Mouse (Mus musculus) forebrain, embryonic 13.5 days (tissue): ENCODE measurements around the gene Trub1. TPM values are rescaled to one million over a fixed set of nuclear protein-coding genes. Genes with fewer than 3 reads are reported as not detected.
A peak's percentile ranks its signal among the peaks of the same experiment; 100 is the strongest.

Experiments used
- ATAC-seq: fragments of 200-750 bp; cut with Nextera tagmentation; 2 replicates; pipeline ENCODE4 v1.8.0; 2017
- H3K27ac ChIP-seq: fragments of 300-500 bp; sonication (generic); 2 replicates; pipeline ENCODE4 v1.5.1; 2015; ENCODE audit warnings: inconsistent platforms, mild to moderate bottlenecking, moderate library complexity
- H3K27me3 ChIP-seq: fragments of 300-500 bp; sonication (generic); 2 replicates; pipeline ENCODE4 v1.6.1; 2015; ENCODE audit warnings: mild to moderate bottlenecking, inconsistent platforms
- H3K36me3 ChIP-seq: fragments of 300-500 bp; sonication (generic); 2 replicates; pipeline ENCODE4 v1.6.1; 2015; ENCODE audit warnings: mild to moderate bottlenecking, inconsistent platforms; ENCODE audit not compliant: poor library complexity, severe bottlenecking
- H3K4me1 ChIP-seq: fragments of 300-500 bp; sonication (generic); 2 replicates; pipeline ENCODE4 v1.6.1; 2015; ENCODE audit warnings: inconsistent platforms
- H3K4me2 ChIP-seq: fragments of 300-500 bp; sonication (generic); 2 replicates; pipeline ENCODE4 v1.6.1; 2015; ENCODE audit warnings: inconsistent platforms, mild to moderate bottlenecking, moderate library complexity
- H3K4me3 ChIP-seq: fragments of 300-500 bp; sonication (generic); 2 replicates; pipeline ENCODE4 v1.5.1; 2015; ENCODE audit warnings: mild to moderate bottlenecking, inconsistent platforms
- H3K9ac ChIP-seq: fragments of 300-500 bp; sonication (generic); 2 replicates; pipeline ENCODE4 v1.6.1; 2015; ENCODE audit warnings: mild to moderate bottlenecking, inconsistent platforms
- H3K9me3 ChIP-seq: fragments of 300-500 bp; sonication (generic); replicated peaks from 2 replicates; pipeline ENCODE4 v1.6.1; 2016; ENCODE audit warnings: inconsistent platforms
- WGBS: fragments of 180-500 bp; shearing (Covaris S2); methylation state at CpG from one replicate; pipeline ENCODE4 v1.1.7; 2015; 5-methylcytosine and 5-hydroxymethylcytosine counted together
- polyA plus RNA-seq: library from polyadenylated mRNA; unstranded; fragments of >200 nt; fragmentation: Nextera tagmentation; extraction: Ambion mirVana; gene quantifications from 2 replicates; pipeline ENCODE4 v1.2.1, GENCODE M21; 2015

Trub1 gene
- polyA plus RNA-seq, 1 experiment from 2014 or later = 14.8 TPM

- Histone ChIP-seq H3K36me3 (no peaks in the 10 kb centered on the region), H3K4me3 (no peak overlapping the region), H3K4me2 (no peak overlapping the region), H3K9me3 (no peaks in the 10 kb centered on the region), H3K9ac (no peak overlapping the region), H3K27ac (no peak overlapping the region), H3K4me1 (0 out of 2 replicates have a peak, but pooled peaks cover 6% of the 10 kb centered on the region), H3K27me3 (no peaks in the 10 kb centered on the region)
- no peak for ATAC-seq
- WGBS = 95% methylated on average over 8 of the region's 8 CpGs
These were observed 25.9 kb upstream of the Trub1 start for GRCm38 (mm10) chr19:57426841-57427240.

GRCm38 (mm10) chr19:57427756-57428438 lies 24.8 kb upstream of the Trub1 start:
- H3K36me3 ChIP-seq = no peaks in the 10 kb centered on the region
- no peak overlapping the region for H3K27ac ChIP-seq
- H3K4me3 ChIP-seq = no peak overlapping the region
- no peak overlapping the region for H3K4me2 ChIP-seq
- H3K27me3 ChIP-seq = no peaks in the 10 kb centered on the region
- H3K9me3 ChIP-seq = no peaks in the 10 kb centered on the region
- WGBS = 77% methylated on average over 14 of the region's 14 CpGs
- ATAC-seq = no peak
- 0 out of 2 replicates have a peak, but pooled peaks cover 6% of the 10 kb centered on the region for H3K4me1 ChIP-seq
- H3K9ac ChIP-seq = no peak overlapping the region

- Histone ChIP-seq H3K27me3 (no peaks in the 10 kb centered on the region), H3K4me3 (no peak overlapping the region), H3K4me1 (peaks cover 1% of the 10 kb centered on the region; the same call in 1 of the 2 replicates), H3K9me3 (no peaks in the 10 kb centered on the region), H3K36me3 (no peaks in the 10 kb centered on the region), H3K4me2 (no peak overlapping the region), H3K9ac (no peak overlapping the region), H3K27ac (no peak overlapping the region)
- WGBS = 88% methylated on average over 3 of the region's 3 CpGs
- no peak for ATAC-seq
These were observed 24.1 kb upstream of the Trub1 start for GRCm38 (mm10) chr19:57428641-57429040.

- Histone ChIP-seq H3K9ac (no peak overlapping the region), H3K27ac (no peak overlapping the region), H3K36me3 (no peaks in the 10 kb centered on the region), H3K4me1 (peaks cover 2% of the 10 kb centered on the region; the same call in 1 of the 2 replicates), H3K4me3 (no peak overlapping the region), H3K9me3 (no peaks in the 10 kb centered on the region), H3K27me3 (no peaks in the 10 kb centered on the region), H3K4me2 (no peak overlapping the region)
- 87% methylated on average over 6 of the region's 6 CpGs for WGBS
- no peak for ATAC-seq
These were observed 22.8 kb upstream of the Trub1 start for GRCm38 (mm10) chr19:57429926-57430325.

- H3K9ac ChIP-seq = no peak overlapping the region
- no peaks in the 10 kb centered on the region for H3K9me3 ChIP-seq
- no peak overlapping the region for H3K4me2 ChIP-seq
- no peak overlapping the region for H3K4me3 ChIP-seq
- H3K27ac ChIP-seq = no peak overlapping the region
- WGBS = 49% methylated on average over 6 of the region's 6 CpGs
- H3K4me1 ChIP-seq = peaks cover 2% of the 10 kb centered on the region; the same call in 1 of the 2 replicates
- ATAC-seq = no peak
- no peaks in the 10 kb centered on the region for H3K27me3 ChIP-seq
- no peaks in the 10 kb centered on the region for H3K36me3 ChIP-seq
These were observed 21.2 kb upstream of the Trub1 start for GRCm38 (mm10) chr19:57431476-57431875.

GRCm38 (mm10) chr19:57434024-57434423 lies 18.7 kb upstream of the Trub1 start:
- 52% methylated on average over 6 of the region's 6 CpGs for WGBS
- H3K4me3 ChIP-seq = no peak overlapping the region
- H3K36me3 ChIP-seq = no peaks in the 10 kb centered on the region
- H3K9me3 ChIP-seq = no peaks in the 10 kb centered on the region
- no peak overlapping the region for H3K4me2 ChIP-seq
- no peaks in the 10 kb centered on the region for H3K27me3 ChIP-seq
- no peak overlapping the region for H3K27ac ChIP-seq
- ATAC-seq = no peak
- no peak overlapping the region for H3K9ac ChIP-seq
- H3K4me1 ChIP-seq = peaks cover 2% of the 10 kb centered on the region; the same call in 1 of the 2 replicates

GRCm38 (mm10) chr19:57436586-57437021 lies 16.1 kb upstream of the Trub1 start:
- Histone ChIP-seq H3K4me3 (no peak overlapping the region), H3K27me3 (no peaks in the 10 kb centered on the region), H3K36me3 (no peaks in the 10 kb centered on the region), H3K9me3 (no peaks in the 10 kb centered on the region), H3K9ac (no peak overlapping the region), H3K4me1 (peaks cover 2% of the 10 kb centered on the region; the same call in 1 of the 2 replicates), H3K4me2 (no peak overlapping the region), H3K27ac (no peak overlapping the region)
- 68% methylated on average over 10 of the region's 10 CpGs for WGBS
- no peak for ATAC-seq

GRCm38 (mm10) chr19:57437042-57437441 lies 15.7 kb upstream of the Trub1 start:
- H3K4me1 ChIP-seq = peaks cover 2% of the 10 kb centered on the region; the same call in 1 of the 2 replicates
- no peaks in the 10 kb centered on the region for H3K27me3 ChIP-seq

GRCm38 (mm10) chr19:57439296-57439695 lies 13.4 kb upstream of the Trub1 start:
- Histone ChIP-seq H3K27me3 (no peaks in the 10 kb centered on the region), H3K4me1 (no peaks in the 10 kb centered on the region), H3K4me3 (no peak overlapping the region), H3K36me3 (no peaks in the 10 kb centered on the region), H3K9ac (no peak overlapping the region), H3K27ac (no peak overlapping the region), H3K9me3 (no peaks in the 10 kb centered on the region), H3K4me2 (no peak overlapping the region)
- 93% methylated on average over 5 of the region's 5 CpGs for WGBS
- ATAC-seq = no peak

More at GRCm38 (mm10) chr19:57437042-57437441, 15.7 kb upstream of the Trub1 start:
- no peaks in the 10 kb centered on the region for H3K9me3 ChIP-seq
- H3K27ac ChIP-seq = no peak overlapping the region
- H3K36me3 ChIP-seq = no peaks in the 10 kb centered on the region
- WGBS = 75% methylated on average over 7 of the region's 7 CpGs
- ATAC-seq = no peak
- H3K4me3 ChIP-seq = no peak overlapping the region
- no peak overlapping the region for H3K4me2 ChIP-seq
- no peak overlapping the region for H3K9ac ChIP-seq

- no peak overlapping the region for H3K9ac ChIP-seq
- H3K27ac ChIP-seq = no peak overlapping the region
- no peak overlapping the region for H3K4me2 ChIP-seq
- no peaks in the 10 kb centered on the region for H3K27me3 ChIP-seq
- peaks cover 9% of the 10 kb centered on the region for H3K4me1 ChIP-seq
- H3K9me3 ChIP-seq = no peaks in the 10 kb centered on the region
- no peak for ATAC-seq
- no peaks in the 10 kb centered on the region for H3K36me3 ChIP-seq
- no peak overlapping the region for H3K4me3 ChIP-seq
- 77% methylated on average over 7 of the region's 7 CpGs for WGBS
These were observed 11.2 kb upstream of the Trub1 start for GRCm38 (mm10) chr19:57441501-57441900.

GRCm38 (mm10) chr19:57442936-57443657 lies 9.6 kb upstream of the Trub1 start:
- H3K4me1 ChIP-seq = peaks cover 9% of the 10 kb centered on the region
- ATAC-seq = no peak
- H3K9me3 ChIP-seq = no peaks in the 10 kb centered on the region
- H3K9ac ChIP-seq = no peak overlapping the region
- 56% methylated on average over 8 of the region's 8 CpGs for WGBS
- H3K36me3 ChIP-seq = no peaks in the 10 kb centered on the region
- no peak overlapping the region for H3K27ac ChIP-seq
- H3K4me2 ChIP-seq = no peak overlapping the region
- no peak overlapping the region for H3K4me3 ChIP-seq
- H3K27me3 ChIP-seq = no peaks in the 10 kb centered on the region

- Histone ChIP-seq H3K4me2 (no peak overlapping the region), H3K9me3 (no peaks in the 10 kb centered on the region), H3K9ac (no peak overlapping the region), H3K27me3 (no peaks in the 10 kb centered on the region), H3K36me3 (no peaks in the 10 kb centered on the region), H3K4me3 (no peak overlapping the region), H3K4me1 (peaks cover 9% of the 10 kb centered on the region), H3K27ac (no peak overlapping the region)
- WGBS = 34% methylated on average over 5 of the region's 5 CpGs
- ATAC-seq = peak; percentile 82
These were observed 7.7 kb upstream of the Trub1 start for GRCm38 (mm10) chr19:57445049-57445448.
